13 mouse cellular contexts compared by ENCODE assay signal in genomic region chr5:131948571-131949151, GRCm38 (mm10).
DNase-seq lines count a peak whose midpoint lies in the region; ATAC-seq lines count a peak whose summit lies in the region.
"Had no signal": no experiment of that assay in that cellular context is flagged by ENCODE, and none has a peak within 500 bp of the region (broad histone marks: within the 10 kb centered on the region; RNA-seq: fewer than 3 reads in every experiment).

No protein-coding gene starts in this region.

- H3K27me3 ChIP-seq in embryonic facial prominence, embryonic 15.5 days: no peaks in the 10 kb centered on the region
- H3K27me3 ChIP-seq in hindbrain, embryonic 14.5 days (ENCODE audit: control insufficient read depth, insufficient read depth, low read length): no peaks in the 10 kb centered on the region
- H3K27me3 ChIP-seq in midbrain, embryonic 14.5 days (ENCODE audit: control insufficient read depth, insufficient read depth, low read length): no peaks in the 10 kb centered on the region

- no peaks in the 10 kb centered on the region for H3K9me3 ChIP-seq in embryonic facial prominence, embryonic 15.5 days (replicated peaks)
- H3K9me3 ChIP-seq in hindbrain, embryonic 14.5 days (ENCODE audit: control insufficient read depth, low read length): no peaks in the 10 kb centered on the region
- no peaks in the 10 kb centered on the region for H3K9me3 ChIP-seq in midbrain, embryonic 14.5 days (ENCODE audit: control insufficient read depth, low read length)

- 17% methylated on average over 7 of the region's 7 CpGs for WGBS in embryonic facial prominence, embryonic 15.5 days
- 15% methylated on average over 7 of the region's 7 CpGs for WGBS in hindbrain, embryonic 14.5 days
- 10% methylated on average over 7 of the region's 7 CpGs for WGBS in midbrain, embryonic 14.5 days

- no peak overlapping the region for H3K4me2 ChIP-seq in embryonic facial prominence, embryonic 15.5 days (replicated peaks)
- no peak overlapping the region for H3K4me2 ChIP-seq in hindbrain, embryonic 14.5 days (replicated peaks)
- no peak overlapping the region for H3K4me2 ChIP-seq in midbrain, embryonic 14.5 days (ENCODE audit: low read length)
- H3K4me2 ChIP-seq: heart, embryonic 11.5 days; lung, embryonic 14.5 days had no signal

- no peak for ATAC-seq in embryonic facial prominence, embryonic 15.5 days (ENCODE audit: insufficient number of reproducible peaks, low FRiP score, low TSS enrichment, low read depth)
- ATAC-seq in hindbrain, embryonic 14.5 days (ENCODE audit: low FRiP score): peak; percentile 78
- ATAC-seq in midbrain, embryonic 14.5 days (ENCODE audit: low FRiP score, low TSS enrichment): no peak; the same call in 1 of the 2 replicates
- ATAC-seq: activated CD4-positive, CD25-positive, alpha-beta regulatory T cell, adult 4 months had no signal

- H3K4me1 ChIP-seq in embryonic facial prominence, embryonic 15.5 days: peaks cover 15% of the 10 kb centered on the region
- peaks cover 19% of the 10 kb centered on the region for H3K4me1 ChIP-seq in hindbrain, embryonic 14.5 days (replicated peaks; ENCODE audit: control insufficient read depth, insufficient read depth, low read length)
- H3K4me1 ChIP-seq in midbrain, embryonic 14.5 days (ENCODE audit: control insufficient read depth, insufficient read depth, low read length): peaks cover 25% of the 10 kb centered on the region

- DNase-seq in embryo, embryonic 11 days: peak; percentile 62
- peak; percentile 65 for DNase-seq in hindbrain, embryonic 14.5 days (ENCODE audit: low spot score)
- peak; percentile 59 for DNase-seq in midbrain, embryonic 14.5 days
- DNase-seq in right cerebral cortex, postnatal 14 days: no peak
- no peak for DNase-seq in adipocyte (ENCODE audit: low spot score)
- DNase-seq in heart, postnatal 25 days (ENCODE audit: low spot score): no peak
- DNase-seq: lung, embryonic 14.5 days; thymus, adult 18-20 months had no signal

- H3K27ac ChIP-seq in embryonic facial prominence, embryonic 15.5 days (replicated peaks): peak overlapping the region; percentile 39; the same call in 1 of the 2 replicates
- H3K27ac ChIP-seq in hindbrain, embryonic 14.5 days: peak overlapping the region; percentile 72
- peak overlapping the region; percentile 74 for H3K27ac ChIP-seq in midbrain, embryonic 14.5 days (replicated peaks; ENCODE audit: low read depth, low read length)

- no peak overlapping the region for H3K9ac ChIP-seq in embryonic facial prominence, embryonic 15.5 days
- no peak overlapping the region for H3K9ac ChIP-seq in hindbrain, embryonic 14.5 days
- H3K9ac ChIP-seq in midbrain, embryonic 14.5 days (replicated peaks; ENCODE audit: low read length): no peak overlapping the region
- H3K9ac ChIP-seq: lung, embryonic 14.5 days had no signal

- H3K36me3 ChIP-seq in embryonic facial prominence, embryonic 15.5 days: no peaks in the 10 kb centered on the region
- no peaks in the 10 kb centered on the region for H3K36me3 ChIP-seq in hindbrain, embryonic 14.5 days (replicated peaks; ENCODE audit: control insufficient read depth, insufficient read depth)
- H3K36me3 ChIP-seq in midbrain, embryonic 14.5 days (ENCODE audit: control insufficient read depth, insufficient read depth, low read length): no peaks in the 10 kb centered on the region

- intact Hi-C loops in heart, postnatal 25 days (cut with DNase I): no loop called here

- H3K4me3 ChIP-seq in embryonic facial prominence, embryonic 15.5 days (replicated peaks): no peak overlapping the region
- H3K4me3 ChIP-seq in hindbrain, embryonic 14.5 days (replicated peaks; ENCODE audit: low read length): no peak overlapping the region
- H3K4me3 ChIP-seq in midbrain, embryonic 14.5 days (replicated peaks; ENCODE audit: low read depth, low read length): no peak overlapping the region
- H3K4me3 ChIP-seq: erythroblast, embryonic 14.5 days; myocyte had no signal

Comparison
In these comparisons a context has a peak if more than half of its experiments do, and no peak if none do; other contexts are left out.
1. DNase-seq: peak in embryo, embryonic 11 days (single experiment), hindbrain, embryonic 14.5 days (single experiment) and midbrain, embryonic 14.5 days (single experiment); none in right cerebral cortex, postnatal 14 days (single experiment), adipocyte (single experiment) and heart, postnatal 25 days (single experiment).
2. Peak in every context shown above with its lines, with median percentiles within 50 percentile points of each other: H3K27ac ChIP-seq.